Mouse (Mus musculus): ENCODE measurements around the gene Akap6. TPM values are rescaled to one million over a fixed set of nuclear protein-coding genes. Genes with fewer than 3 reads are reported as not detected.

The Akap6 gene
- total and polyA plus RNA-seq, 3 experiments: not detected

GRCm38 (mm10) chr12:52799717-52800116, 100.5 kb downstream of the Akap6 start:
- Histone ChIP-seq H3K9me3 (replicated peaks; ENCODE audit: insufficient read depth, low read length) (no peaks in the 10 kb centered on the region), H3K4me1 (ENCODE audit: control insufficient read depth in 1 of 2, insufficient read depth in 2 of 2, low read length in 2 of 2) (no peaks in the 10 kb centered on the region), H3K27me3 (ENCODE audit: control insufficient read depth in 1 of 2, insufficient read depth in 2 of 2, low read length in 2 of 2) (peaks cover 0 to 7% of the 10 kb centered on the region in 2 experiments; a peak in 2 of 4 replicates), H3K79me2 (ENCODE audit: control insufficient read depth, insufficient read depth, low read length, poor library complexity) (no peaks in the 10 kb centered on the region), H3K9ac (ENCODE audit: control insufficient read depth, low read depth, low read length, poor library complexity, severe bottlenecking) (no peak overlapping the region), H3K4me3 (ENCODE audit: control insufficient read depth in 1 of 2, insufficient read depth in 1 of 2, low read depth in 2 of 2, low read length in 2 of 2) (no peak overlapping the region), H3K27ac (ENCODE audit: control insufficient read depth, low read depth, low read length) (no peak overlapping the region), H3K36me3 (ENCODE audit: control insufficient read depth in 1 of 2, insufficient read depth in 2 of 2, low read length in 2 of 2) (no peaks in the 10 kb centered on the region)
- no peak for TF ChIP-seq MYC (IDR thresholded peaks at IDR 0.05; ENCODE audit: low read depth, low read length)
- no peak for TF ChIP-seq USF1 (IDR thresholded peaks at IDR 0.05; ENCODE audit: low read depth, low read length)
- no peak for TF ChIP-seq MAFK (IDR thresholded peaks at IDR 0.05; ENCODE audit: borderline replicate concordance, low read depth, low read length)
- TF ChIP-seq SMC3 (IDR thresholded peaks at IDR 0.05; ENCODE audit: low read depth, low read length): no peak
- no peak for TF ChIP-seq TBP (IDR thresholded peaks at IDR 0.05; ENCODE audit: low read depth, low read length)
- no peak for TF ChIP-seq SIN3A (IDR thresholded peaks at IDR 0.05; ENCODE audit: low read length)
- no peak for TF ChIP-seq NRF1 (IDR thresholded peaks at IDR 0.05; ENCODE audit: insufficient read depth, low read depth, low read length, poor library complexity, severe bottlenecking)
- TF ChIP-seq ZC3H11A (IDR thresholded peaks at IDR 0.05; ENCODE audit: low read depth, low read length): no peak
- no peak for TF ChIP-seq TCF12 (IDR thresholded peaks at IDR 0.05; ENCODE audit: low read depth, low read length)
- TF ChIP-seq MAZ (IDR thresholded peaks at IDR 0.05; ENCODE audit: low read depth, low read length): no peak
- no peak for TF ChIP-seq E2F4 (IDR thresholded peaks at IDR 0.05; ENCODE audit: borderline replicate concordance, low read depth, low read length)
- TF ChIP-seq ETS1 (IDR thresholded peaks at IDR 0.05; ENCODE audit: low read depth, low read length): no peak
- no peak for TF ChIP-seq RCOR1 (IDR thresholded peaks at IDR 0.05; ENCODE audit: low read depth, low read length)
- TF ChIP-seq EP300 (IDR thresholded peaks at IDR 0.05; ENCODE audit: low read depth in 1 of 2, low read length in 2 of 2): no peak
- no peak for TF ChIP-seq TAL1 (IDR thresholded peaks at IDR 0.05; ENCODE audit: low read length)
- no peak for TF ChIP-seq MYB (IDR thresholded peaks at IDR 0.05; ENCODE audit: low read depth, low read length)
- no peak for TF ChIP-seq CTCF (IDR thresholded peaks at IDR 0.05 in 2 of 3, conservative IDR thresholded peaks at IDR 0.05 in 1 of 3; ENCODE audit: control insufficient read depth in 1 of 3, insufficient read depth in 1 of 3, low read depth in 2 of 3, low read length in 3 of 3, poor library complexity in 1 of 3, severe bottlenecking in 1 of 3)
- no peak for TF ChIP-seq NELFE (IDR thresholded peaks at IDR 0.05; ENCODE audit: low read depth, low read length)
- DNase-seq (ENCODE audit: low read depth, low spot score): no peak

DNA sequence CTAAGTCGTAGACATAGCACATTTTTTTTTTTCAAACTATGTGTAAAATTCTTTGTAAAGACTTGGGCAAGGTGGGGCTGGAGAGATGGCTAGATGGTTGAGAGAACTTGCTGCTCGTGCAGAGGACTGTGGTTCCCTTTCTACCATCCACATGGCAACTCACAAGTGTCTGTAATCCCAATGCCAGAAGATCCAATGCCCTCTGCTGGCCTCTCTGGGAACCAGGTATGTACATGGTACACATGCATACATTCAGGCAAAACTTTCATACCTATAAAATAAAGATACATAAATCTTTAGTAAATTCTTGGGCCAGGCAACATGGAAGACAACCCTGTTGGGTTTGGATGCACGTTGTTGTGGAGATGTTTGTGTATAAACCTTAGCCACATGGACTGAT, 107.1 kb downstream of the Akap6 start:
- no peaks in the 10 kb centered on the region for H3K9me3 ChIP-seq (replicated peaks; ENCODE audit: insufficient read depth, low read length)
- H3K4me3 ChIP-seq (ENCODE audit: control insufficient read depth in 1 of 2, insufficient read depth in 1 of 2, low read depth in 2 of 2, low read length in 2 of 2): no peak overlapping the region
- no peaks in the 10 kb centered on the region for H3K36me3 ChIP-seq (ENCODE audit: control insufficient read depth in 1 of 2, insufficient read depth in 2 of 2, low read length in 2 of 2)
- no peaks in the 10 kb centered on the region for H3K79me2 ChIP-seq (ENCODE audit: control insufficient read depth, insufficient read depth, low read length, poor library complexity)
- H3K9ac ChIP-seq (ENCODE audit: control insufficient read depth, low read depth, low read length, poor library complexity, severe bottlenecking): no peak overlapping the region
- H3K4me1 ChIP-seq (ENCODE audit: control insufficient read depth in 1 of 2, insufficient read depth in 2 of 2, low read length in 2 of 2): no peaks in the 10 kb centered on the region
- H3K27ac ChIP-seq (ENCODE audit: control insufficient read depth, low read depth, low read length): no peak overlapping the region
- DNase-seq (ENCODE audit: low read depth, low spot score): peak; percentile 17
- TF ChIP-seq CTCF (IDR thresholded peaks at IDR 0.05 in 2 of 3, conservative IDR thresholded peaks at IDR 0.05 in 1 of 3; ENCODE audit: control insufficient read depth in 1 of 3, insufficient read depth in 1 of 3, low read depth in 2 of 3, low read length in 3 of 3, poor library complexity in 1 of 3, severe bottlenecking in 1 of 3) (peak in 2 of 3 experiments; percentile 6 to 29; a peak in 3 of 6 replicates), RAD21 (IDR thresholded peaks at IDR 0.05; ENCODE audit: low read depth, low read length) (peak; percentile 27), SMC3 (IDR thresholded peaks at IDR 0.05; ENCODE audit: low read depth, low read length) (peak; percentile 39), MXI1 (IDR thresholded peaks at IDR 0.05; ENCODE audit: low read depth, low read length) (no peak)
- peaks cover 0 to 2% of the 10 kb centered on the region in 2 experiments; a peak in 2 of 4 replicates for H3K27me3 ChIP-seq (ENCODE audit: control insufficient read depth in 1 of 2, insufficient read depth in 2 of 2, low read length in 2 of 2)
